Mouse (Mus musculus): ENCODE data around the gene Slc24a1.
"Not testable (repeated sequence)": the region's sequence is repeated elsewhere in the genome, so short reads cannot be mapped to it uniquely, and the experiment has no call there.

Gene Slc24a1

GRCm38 (mm10) chr9:64951161-64951657 lies at the start of gene Slc24a1:
TSS of gene Slc24a1 (minus strand) at chr9:64951607.
- in situ Hi-C loops (cut with MboI; ENCODE audit: low sequenced_read_pairs): no loop called here

- in situ Hi-C loops (cut with MboI; ENCODE audit: low sequenced_read_pairs): not testable (repeated sequence)
Observed at GRCm38 (mm10) chr9:64995464-64995863, 44.1 kb upstream of the Slc24a1 start.

GRCm38 (mm10) chr9:64990291-64990690 lies 38.9 kb upstream of the Slc24a1 start:
- in situ Hi-C loops (cut with MboI; ENCODE audit: low sequenced_read_pairs): no loop called here

GRCm38 (mm10) chr9:64988443-64988842 lies 37.0 kb upstream of the Slc24a1 start:
- in situ Hi-C loops (cut with MboI; ENCODE audit: low sequenced_read_pairs): no loop called here

GRCm38 (mm10) chr9:64987651-64988050 lies 36.2 kb upstream of the Slc24a1 start:
- in situ Hi-C loops (cut with MboI; ENCODE audit: low sequenced_read_pairs): no loop called here

- in situ Hi-C loops (cut with MboI; ENCODE audit: low sequenced_read_pairs): no loop called here
Observed at GRCm38 (mm10) chr9:64985807-64986206, 34.4 kb upstream of the Slc24a1 start.

- in situ Hi-C loops (cut with MboI; ENCODE audit: low sequenced_read_pairs): no loop called here
Observed at GRCm38 (mm10) chr9:64985037-64985794, 33.8 kb upstream of the Slc24a1 start.

GRCm38 (mm10) chr9:64981904-64982303 lies 30.5 kb upstream of the Slc24a1 start:
- in situ Hi-C loops (cut with MboI; ENCODE audit: low sequenced_read_pairs): no loop called here

GRCm38 (mm10) chr9:64980548-64980947 lies 29.1 kb upstream of the Slc24a1 start:
- in situ Hi-C loops (cut with MboI; ENCODE audit: low sequenced_read_pairs): no loop called here

- in situ Hi-C loops (cut with MboI; ENCODE audit: low sequenced_read_pairs): no loop called here
Observed at GRCm38 (mm10) chr9:64960978-64961320, 9.5 kb upstream of the Slc24a1 start.

GRCm38 (mm10) chr9:64960117-64960977 lies 8.9 kb upstream of the Slc24a1 start, which contains the start of gene Ints14:
TSS of gene Ints14 (plus strand) at chr9:64960905.
- in situ Hi-C loops (cut with MboI; ENCODE audit: low sequenced_read_pairs): no loop called here

- in situ Hi-C loops (cut with MboI; ENCODE audit: low sequenced_read_pairs): no loop called here
Observed at GRCm38 (mm10) chr9:64957276-64957675, 5.9 kb upstream of the Slc24a1 start.

- in situ Hi-C loops (cut with MboI; ENCODE audit: low sequenced_read_pairs): no loop called here
Observed at GRCm38 (mm10) chr9:64956337-64956736, 4.9 kb upstream of the Slc24a1 start.

GRCm38 (mm10) chr9:64953190-64953589 lies 1.8 kb upstream of the Slc24a1 start:
- in situ Hi-C loops (cut with MboI; ENCODE audit: low sequenced_read_pairs): no loop called here

- in situ Hi-C loops (cut with MboI; ENCODE audit: low sequenced_read_pairs): no loop called here
Observed at GRCm38 (mm10) chr9:64952055-64952454, 648 bp upstream of the Slc24a1 start.

GRCm38 (mm10) chr9:64947483-64948095 lies 3.8 kb downstream of the Slc24a1 start:
- in situ Hi-C loops (cut with MboI; ENCODE audit: low sequenced_read_pairs): no loop called here

GRCm38 (mm10) chr9:64943997-64944396 lies 7.4 kb downstream of the Slc24a1 start:
- in situ Hi-C loops (cut with MboI; ENCODE audit: low sequenced_read_pairs): no loop called here

- in situ Hi-C loops (cut with MboI; ENCODE audit: low sequenced_read_pairs): no loop called here
Observed at GRCm38 (mm10) chr9:64941650-64942049, 9.8 kb downstream of the Slc24a1 start.

- in situ Hi-C loops (cut with MboI; ENCODE audit: low sequenced_read_pairs): no loop called here
Observed at GRCm38 (mm10) chr9:64940731-64941346, 10.6 kb downstream of the Slc24a1 start.

- in situ Hi-C loops (cut with MboI; ENCODE audit: low sequenced_read_pairs): no loop called here
Observed at GRCm38 (mm10) chr9:64939790-64940189, 11.6 kb downstream of the Slc24a1 start.

- in situ Hi-C loops (cut with MboI; ENCODE audit: low sequenced_read_pairs): no loop called here
Observed at GRCm38 (mm10) chr9:64939281-64939680, 12.1 kb downstream of the Slc24a1 start.

Data from CH12F3 (cell line).